Mouse (Mus musculus) G1E-ER4 (cell line): Measurements from ENCODE around the gene Cda. TPM values are rescaled to one million over a fixed set of nuclear protein-coding genes. Genes with fewer than 3 reads are reported as not detected.

Source experiments
- GATA1 ChIP-seq: IDR thresholded peaks from one replicate; pipeline ENCODE4 v1.8.0; 2012; ENCODE audit warnings: low read length, inconsistent platforms
- polyA plus RNA-seq: library from polyadenylated mRNA; stranded (reverse); fragments of >175 nt; gene quantifications from 2 replicates; pipeline ENCODE4 v1.2.3, GENCODE M21; 2012

Cda gene
- polyA plus RNA-seq, 1 experiment: not detected

- no peak for TF ChIP-seq GATA1
These were observed 63.3 kb downstream of the Cda start, which contains the start of gene Ddost for GRCm38 (mm10) chr4:138304340-138305104. TSS of gene Ddost (plus strand) at chr4:138304730.

- TF ChIP-seq GATA1: no peak
These were observed 64.0 kb downstream of the Cda start for GRCm38 (mm10) chr4:138303742-138304141.

- no peak for TF ChIP-seq GATA1
These were observed 64.8 kb downstream of the Cda start for GRCm38 (mm10) chr4:138303011-138303410.

- no peak for TF ChIP-seq GATA1
These were observed 66.5 kb downstream of the Cda start for GRCm38 (mm10) chr4:138301271-138301780.

GRCm38 (mm10) chr4:138293949-138294550, 73.7 kb downstream of the Cda start:
- no peak for TF ChIP-seq GATA1

DNA sequence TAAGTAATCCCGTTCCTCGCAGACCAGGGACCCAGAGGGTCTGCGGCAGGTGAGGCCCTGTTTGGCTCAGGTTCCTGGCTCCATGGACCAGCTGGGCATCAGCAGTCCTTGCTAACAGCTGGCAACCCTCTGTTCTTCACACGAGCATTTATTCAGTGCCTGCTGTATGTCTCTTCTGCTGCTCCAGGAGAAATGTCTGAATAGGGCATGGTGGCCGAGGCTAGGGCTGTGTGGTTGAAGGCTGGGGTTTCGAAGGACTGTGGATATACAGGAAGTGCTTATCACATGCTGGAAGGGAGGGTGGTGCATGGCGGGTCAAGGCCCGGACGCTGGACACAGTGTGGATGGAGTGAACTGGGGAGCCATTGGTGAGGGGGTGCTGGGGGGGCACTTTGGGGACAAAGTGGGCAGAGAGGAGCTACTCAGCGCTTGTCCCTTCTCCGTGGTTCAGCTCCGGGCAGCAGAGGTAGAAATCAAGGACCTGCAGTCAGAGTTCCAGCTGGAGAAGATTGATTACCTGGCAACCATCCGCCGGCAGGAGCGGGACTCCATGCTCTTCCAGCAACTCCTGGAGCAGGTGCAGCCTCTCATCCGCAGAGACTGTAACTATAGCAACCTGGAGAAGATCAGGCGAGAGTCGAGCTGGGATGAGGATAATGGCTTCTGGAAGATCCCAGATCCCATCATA, 74.4 kb downstream of the Cda start:
- no peak for TF ChIP-seq GATA1

GRCm38 (mm10) chr4:138292028-138292427, 75.8 kb downstream of the Cda start:
- no peak for TF ChIP-seq GATA1

DNA sequence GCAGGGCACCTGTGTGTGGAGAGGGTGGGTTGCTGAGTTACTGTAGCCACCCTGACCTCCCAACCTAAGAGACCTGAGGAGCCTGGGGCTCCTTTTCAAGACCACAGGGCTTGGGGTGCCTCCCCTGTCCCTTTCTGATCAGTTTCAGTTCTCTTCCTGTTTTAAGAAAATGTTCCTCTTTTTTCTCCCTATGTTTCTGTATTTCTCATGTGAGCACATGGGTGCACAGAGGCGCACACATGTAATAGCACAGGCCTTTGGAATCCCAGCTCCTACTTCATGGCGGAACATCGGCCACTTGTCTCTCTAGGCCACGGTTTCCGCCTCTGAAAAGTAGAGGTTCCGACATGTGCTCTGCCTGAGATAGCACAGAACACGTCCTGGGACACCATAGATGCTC, 79.1 kb downstream of the Cda start:
- no peak for TF ChIP-seq GATA1

Other genes starting within 250 kb of the Cda start
- 59.0 and 59.7 TPM in 2 replicates for gene Hp1bp3, start 151.7 kb downstream of the Cda start, polyA plus RNA-seq
- gene Sh2d5, start 117.6 kb downstream of the Cda start, polyA plus RNA-seq: 1.1 and 1.3 TPM in 2 replicates
- 0.05 TPM in 1 of 2 replicates, not detected in the other for gene Kif17, start 117.6 kb downstream of the Cda start, polyA plus RNA-seq
- gene Ddost, start 63.3 kb downstream of the Cda start, polyA plus RNA-seq: 95.5 and 100 TPM in 2 replicates
- gene Pink1, start 41.7 kb downstream of the Cda start, polyA plus RNA-seq: 21.1 and 22.5 TPM in 2 replicates
- gene Fam43b, start 28.5 kb upstream of the Cda start, polyA plus RNA-seq: not detected in 2 replicates
- gene Mul1, start 66.7 kb upstream of the Cda start, polyA plus RNA-seq: 39.3 and 48.9 TPM in 2 replicates
- 0.05 and 0.08 TPM in 2 replicates for gene Camk2n1, start 86.3 kb upstream of the Cda start, polyA plus RNA-seq